Mouse (Mus musculus) liver, adult (tissue): ENCODE measurements at regions not wholly inside any gene's neighbourhood (a gene's known extent, or its start where the extent isn't known, plus 50 kb on each side); places are given as distances from the start of the nearest gene placed in this dataset.

ENCODE experiments used
- GATA4 ChIP-seq: IDR thresholded peaks from 2 replicates; pipeline ENCODE4 v1.6.1; 2014; ENCODE audit warnings: mild to moderate bottlenecking, low read length; ENCODE audit not compliant: insufficient replicate concordance

GRCm38 (mm10) chr6:140816359-140816758, 87.3 kb downstream of the Gm11077 start:
- TF ChIP-seq GATA4 = no peak

- no peak for TF ChIP-seq GATA4
These were observed 87.7 kb downstream of the Gm11077 start for GRCm38 (mm10) chr6:140816831-140817230.

DNA sequence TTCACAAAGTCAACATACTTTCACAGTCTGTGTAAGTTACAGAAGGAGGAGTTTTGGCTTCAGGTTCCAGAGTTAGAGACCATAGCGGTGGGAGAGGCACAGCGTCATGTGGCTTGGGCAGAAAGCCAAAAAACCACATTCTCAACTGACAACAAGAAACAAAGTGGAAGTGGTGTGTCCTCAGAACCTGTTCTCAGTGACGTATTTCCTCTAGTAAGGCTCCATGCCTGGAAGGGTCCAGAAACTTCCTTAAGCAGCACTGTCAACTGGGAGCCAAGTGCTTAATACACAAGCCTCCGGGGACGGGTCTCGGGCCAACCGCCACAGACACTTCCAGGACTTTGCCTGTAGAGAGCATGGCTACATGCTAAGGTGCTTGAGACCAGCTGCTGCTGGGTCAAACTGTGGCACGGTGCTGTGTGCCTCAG, 90.4 kb downstream of the Gm11077 start:
- no peak for TF ChIP-seq GATA4

- TF ChIP-seq GATA4 = no peak
These were observed 97.4 kb downstream of the Gm11077 start for GRCm38 (mm10) chr6:140826522-140826921.

DNA sequence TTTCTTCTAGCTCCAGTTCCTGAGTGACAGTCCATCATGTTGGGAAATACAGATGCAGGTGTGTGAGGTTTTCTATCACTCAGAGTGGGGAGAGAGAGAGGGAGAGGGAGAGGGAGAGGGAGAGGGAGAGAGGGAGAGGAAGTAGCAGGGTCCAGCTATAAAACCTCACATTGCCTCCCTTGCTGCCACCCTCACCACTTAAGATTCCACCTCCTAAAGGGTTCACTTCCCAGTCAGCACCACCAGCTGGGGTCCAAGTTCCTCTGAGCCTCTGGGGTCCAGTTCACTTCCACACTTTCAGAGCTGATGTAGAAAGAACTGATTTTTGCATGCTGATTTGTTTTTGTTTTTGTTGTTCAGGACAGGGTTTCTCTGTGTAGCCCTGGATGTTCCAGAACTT, 98.6 kb downstream of the Gm11077 start:
- TF ChIP-seq GATA4 = no peak

- TF ChIP-seq GATA4 = no peak
These were observed 114.4 kb downstream of the Gm11077 start for GRCm38 (mm10) chr6:140843292-140843991.

GRCm38 (mm10) chr6:140847165-140847564, 118.1 kb downstream of the Gm11077 start:
- no peak for TF ChIP-seq GATA4

DNA sequence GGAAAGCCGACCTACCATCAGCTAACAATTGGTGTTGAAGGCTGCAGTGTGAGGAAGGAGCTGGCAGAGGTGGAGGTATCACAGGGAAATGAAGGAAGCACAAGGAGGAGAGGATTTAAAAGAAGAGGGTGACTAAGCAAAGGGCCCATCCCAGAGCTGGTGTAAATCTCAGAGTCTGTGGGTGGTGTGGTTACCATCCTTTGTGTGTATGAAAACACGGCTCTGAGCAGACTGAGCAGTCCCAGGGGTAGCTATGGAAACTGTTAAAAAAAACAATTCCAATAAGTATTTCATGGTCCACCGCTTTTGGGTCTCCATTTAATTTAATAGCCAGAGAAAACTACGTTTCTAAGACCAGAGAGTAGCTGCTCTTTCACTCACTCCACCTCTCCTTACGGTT, 123.3 kb downstream of the Gm11077 start:
- TF ChIP-seq GATA4 = no peak

- no peak for TF ChIP-seq GATA4
These were observed 124.4 kb downstream of the Gm11077 start for GRCm38 (mm10) chr6:140853508-140853907.

DNA sequence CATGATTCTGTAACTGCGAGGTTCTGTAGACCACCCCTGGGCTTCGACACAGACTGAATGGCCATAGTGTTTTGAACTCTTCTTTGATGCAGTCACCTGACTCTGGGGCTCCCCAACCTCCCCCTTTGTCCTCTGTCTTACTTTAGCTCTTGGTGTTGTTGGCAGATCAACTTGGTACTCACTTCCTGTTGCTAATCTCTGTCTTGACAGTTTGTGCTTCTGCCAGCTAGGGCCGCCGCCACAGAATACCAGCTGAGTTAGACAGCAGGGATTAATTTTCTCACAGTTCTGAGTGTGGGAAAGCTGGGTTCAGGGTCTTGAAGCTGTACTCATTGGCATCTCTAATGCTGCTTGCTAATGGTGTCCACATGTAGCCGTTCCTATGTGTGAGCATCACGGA, 125.6 kb downstream of the Gm11077 start:
- TF ChIP-seq GATA4 = no peak

DNA sequence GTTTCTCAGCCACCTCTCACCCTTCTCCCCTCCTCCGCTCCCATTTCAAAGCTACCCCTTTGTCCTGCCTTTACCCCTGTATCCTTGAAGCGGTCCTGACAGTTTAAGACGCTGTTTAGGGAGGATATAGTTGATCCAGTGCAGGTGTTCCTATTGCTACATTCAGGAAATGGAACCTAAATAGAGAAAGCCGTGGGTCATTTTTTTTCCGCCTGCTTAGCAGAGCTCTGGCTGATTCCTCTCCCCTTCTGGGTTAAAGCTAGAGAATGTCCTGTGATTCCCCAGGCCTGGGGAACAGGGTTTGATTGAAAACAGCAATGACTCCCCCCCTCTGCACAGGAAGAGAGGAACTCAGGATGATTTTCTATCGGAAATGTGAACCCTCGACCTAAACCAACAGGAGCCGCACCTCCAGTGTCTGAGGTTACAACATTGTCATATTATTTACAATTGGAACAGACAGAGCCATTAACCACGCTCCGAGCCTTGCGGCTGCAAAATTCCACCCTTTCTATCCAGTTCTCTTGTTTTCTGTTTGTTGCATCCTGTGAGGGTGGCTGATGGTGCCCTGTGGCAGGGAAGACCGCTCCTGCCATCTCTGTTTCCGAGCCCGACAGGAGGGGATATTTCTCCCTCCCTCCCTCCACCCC, 127.5 kb downstream of the Gm11077 start:
- no peak for TF ChIP-seq GATA4

DNA sequence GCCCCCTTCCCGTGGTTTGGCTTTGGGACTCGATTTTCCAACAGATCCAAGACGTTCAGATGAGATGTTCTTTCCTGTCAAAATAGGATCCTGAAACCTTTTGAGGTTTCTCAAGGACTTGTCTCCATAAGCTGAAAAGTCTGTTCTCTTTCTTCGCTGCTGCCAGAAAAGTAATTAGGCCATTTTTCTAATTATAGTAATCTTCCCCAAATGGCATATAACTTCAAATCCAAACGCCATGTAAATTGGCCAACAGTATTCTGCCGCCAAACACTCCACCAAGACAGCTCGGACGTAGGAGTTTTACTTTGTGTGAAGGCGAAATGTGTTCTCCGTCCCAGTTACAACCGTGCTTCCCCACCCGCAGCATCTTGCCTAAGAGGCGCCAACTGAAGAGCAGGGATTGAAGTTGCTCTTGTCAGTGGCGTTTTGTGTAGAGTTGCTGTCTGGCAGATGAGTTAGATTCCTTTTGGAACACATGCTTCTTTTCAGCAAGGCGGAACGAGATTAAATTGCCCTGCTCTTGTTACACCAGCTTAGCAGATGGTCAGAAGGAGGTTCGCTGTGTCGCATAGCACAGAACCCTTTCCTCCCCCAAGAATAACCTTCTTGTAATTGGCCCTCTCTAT, 128.1 kb downstream of the Gm11077 start:
- no peak for TF ChIP-seq GATA4

DNA sequence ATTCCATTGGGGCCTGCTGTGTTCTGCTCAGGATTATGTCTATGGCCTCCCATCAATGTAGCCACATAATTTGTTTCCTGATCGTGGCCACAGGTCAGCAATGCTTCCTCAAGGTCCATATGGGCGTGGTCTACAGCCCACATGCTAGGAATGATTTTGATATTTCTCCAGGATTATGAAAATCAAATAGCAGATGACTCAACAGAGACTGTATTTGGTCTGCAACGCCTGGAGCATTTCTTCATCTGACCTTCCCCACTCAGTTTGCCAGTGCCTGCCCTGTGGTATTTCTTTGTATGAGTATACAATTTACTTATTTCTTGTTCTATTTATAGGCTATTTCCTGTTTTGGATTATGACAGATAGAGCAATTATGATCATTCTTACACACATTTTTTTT, 145.7 kb downstream of the Gm11077 start:
- no peak for TF ChIP-seq GATA4

- no peak for TF ChIP-seq GATA4
These were observed 154.6 kb downstream of the Gm11077 start for GRCm38 (mm10) chr6:140883651-140884050.

DNA sequence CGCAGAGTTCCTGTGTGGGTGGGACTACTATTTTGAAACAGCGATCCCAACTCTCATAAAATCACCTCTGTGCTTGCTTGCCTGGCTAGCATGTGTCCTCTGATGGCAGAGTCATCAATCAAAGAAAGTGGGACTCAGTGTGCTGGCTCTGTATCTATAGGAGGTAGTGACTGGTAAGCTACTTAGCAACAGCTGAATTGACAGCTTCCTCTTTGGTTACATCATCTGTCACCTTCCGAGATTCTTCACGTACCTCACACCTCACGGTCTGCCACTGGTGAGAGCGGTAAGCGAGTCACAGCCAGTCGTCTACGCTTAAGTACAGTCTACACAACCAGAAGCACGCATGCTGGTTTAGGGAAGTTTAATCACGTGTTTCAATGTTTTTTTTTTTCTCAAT, 159.5 kb downstream of the Gm11077 start:
- no peak for TF ChIP-seq GATA4

GRCm38 (mm10) chr6:140890060-140890459, 161.0 kb downstream of the Gm11077 start:
- TF ChIP-seq GATA4 = no peak
